Mouse (Mus musculus) Muller cell, postnatal 12 days (primary cell): ENCODE measurements around the gene Maged1.

Experiments used
- DNase-seq: peaks from one replicate; pipeline ENCODE4 v3.0.0-alpha.2; 2015; ENCODE audit errors: inconsistent ontology term

Maged1 gene

GRCm38 (mm10) chrX:94541918-94542355 is at the start of gene Maged1:
TSS of gene Maged1 (minus strand) at chrX:94542143.
- peak; percentile 91 for DNase-seq

GRCm38 (mm10) chrX:94580251-94580650 is 38.3 kb upstream of the Maged1 start:
- DNase-seq: peak; percentile 60

- DNase-seq: no peak
These were observed 22.8 kb upstream of the Maged1 start for GRCm38 (mm10) chrX:94564694-94565093.

- DNase-seq: no peak
These were observed 20.4 kb upstream of the Maged1 start for GRCm38 (mm10) chrX:94562392-94562791.

- DNase-seq: no peak
These were observed 6.3 kb upstream of the Maged1 start for GRCm38 (mm10) chrX:94548227-94548626.

- no peak for DNase-seq
These were observed 4.0 kb upstream of the Maged1 start for GRCm38 (mm10) chrX:94545941-94546340.

- peak; percentile 36 for DNase-seq
These were observed 3.0 kb upstream of the Maged1 start for GRCm38 (mm10) chrX:94544923-94545322.

GRCm38 (mm10) chrX:94542536-94542935 is 593 bp upstream of the Maged1 start:
- DNase-seq: no peak

GRCm38 (mm10) chrX:94541206-94541605 is 737 bp downstream of the Maged1 start:
- DNase-seq: no peak

- DNase-seq: peak; percentile 74
These were observed 1.4 kb downstream of the Maged1 start for GRCm38 (mm10) chrX:94540341-94541201.

GRCm38 (mm10) chrX:94534346-94534745 is 7.6 kb downstream of the Maged1 start:
- no peak for DNase-seq

GRCm38 (mm10) chrX:94530301-94530700 is 11.6 kb downstream of the Maged1 start:
- no peak for DNase-seq

GRCm38 (mm10) chrX:94522166-94522565 is 19.8 kb downstream of the Maged1 start:
- no peak for DNase-seq

GRCm38 (mm10) chrX:94508442-94508819 is 33.5 kb downstream of the Maged1 start:
- no peak for DNase-seq

GRCm38 (mm10) chrX:94507698-94508441 is 34.1 kb downstream of the Maged1 start:
- DNase-seq: peak; percentile 24

GRCm38 (mm10) chrX:94486001-94486792 is 55.7 kb downstream of the Maged1 start:
- DNase-seq: no peak
